ENCODE assay signal across 18 mouse cellular contexts in the genomic region with DNA sequence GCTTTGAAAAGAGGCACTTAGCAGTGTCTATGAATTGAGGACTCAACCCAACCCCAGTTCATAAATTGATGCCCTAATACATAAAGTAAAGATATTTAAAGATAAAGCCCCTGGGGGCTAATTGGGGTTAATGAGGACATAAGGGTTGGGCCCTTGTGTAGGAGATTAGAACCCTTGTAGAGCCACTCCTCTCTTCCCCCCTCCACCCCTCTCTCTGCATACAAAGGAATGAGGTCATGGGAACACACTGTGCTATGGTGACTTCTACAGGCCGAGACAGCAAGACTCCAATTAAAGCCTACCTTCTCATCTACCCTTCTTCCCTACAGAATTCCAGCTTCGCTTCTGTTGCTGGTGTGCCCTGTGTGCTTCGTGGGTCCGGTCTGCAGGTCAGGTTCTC.
"Had no signal": no experiment of that assay in that cellular context is flagged by ENCODE, and none has a peak within 500 bp of the region (broad histone marks: within the 10 kb centered on the region; RNA-seq: fewer than 3 reads in every experiment).

No protein-coding gene starts in this region.

- H3K4me3 ChIP-seq: midbrain, embryonic 10.5 days; midbrain, embryonic 12.5 days; myocyte; neural tube, embryonic 13.5 days; neural tube, embryonic 15.5 days; stomach, embryonic 15.5 days had no signal

- ATAC-seq: midbrain, embryonic 16.5 days had no signal

- DNase-seq: lung, adult 18-20 months; lung, embryonic 14.5 days; lung, postnatal 10 days; lung, postnatal 4 days; midbrain, embryonic 14.5 days; right cerebral cortex, adult 18-20 months; right cerebral cortex, postnatal 25 days; thymus, adult 2 months; thymus, postnatal 25 days; thymus, postnatal 4 days had no signal

- H3K27ac ChIP-seq: midbrain, embryonic 10.5 days; midbrain, embryonic 12.5 days; neural tube, embryonic 13.5 days; neural tube, embryonic 15.5 days; stomach, embryonic 15.5 days; stomach, postnatal 0 days had no signal
